Mouse (Mus musculus) kidney, adult 2 months (tissue): ENCODE results near the gene Gdpgp1. TPM values are rescaled to one million over a fixed set of nuclear protein-coding genes. Genes with fewer than 3 reads are reported as not detected.

ENCODE experiments used
- DNase-seq: peaks from one replicate; pipeline ENCODE4 v3.0.0; 2021
- H3K27ac ChIP-seq: fragments of 200-500 bp; 2 replicates; pipeline ENCODE4 v1.5.1; 2012; ENCODE audit warnings: low read depth, low read length, control low read depth, inconsistent platforms; ENCODE audit not compliant: insufficient read depth
- H3K27me3 ChIP-seq: fragments of 200-500 bp; replicated peaks from 2 replicates; pipeline ENCODE4 v1.6.1; 2012; ENCODE audit warnings: mild to moderate bottlenecking, moderate library complexity, low read length, inconsistent platforms; ENCODE audit not compliant: control insufficient read depth, insufficient read depth
- H3K36me3 ChIP-seq: fragments of 200-500 bp; 2 replicates; pipeline ENCODE4 v1.6.1; 2012; ENCODE audit warnings: mild to moderate bottlenecking, moderate library complexity, low read length, inconsistent platforms; ENCODE audit not compliant: control insufficient read depth, insufficient read depth
- H3K4me1 ChIP-seq: fragments of 200-500 bp; 2 replicates; pipeline ENCODE4 v1.6.1; 2011; ENCODE audit warnings: low read length; ENCODE audit not compliant: control insufficient read depth, insufficient read depth
- H3K4me3 ChIP-seq: fragments of 200-500 bp; 2 replicates; pipeline ENCODE4 v1.5.1; 2011; ENCODE audit warnings: mild to moderate bottlenecking, low read depth, low read length, control low read depth; ENCODE audit not compliant: insufficient read depth
- CTCF ChIP-seq: fragments of 200-500 bp; conservative IDR thresholded peaks from 2 replicates; pipeline ENCODE4 v1.5.1; 2011; ENCODE audit warnings: low read depth, mild to moderate bottlenecking, control low read depth, low read length, moderate library complexity, mixed read lengths; ENCODE audit not compliant: insufficient read depth, insufficient read length
- POLR2A ChIP-seq: fragments of 200-500 bp; IDR thresholded peaks from one replicate; pipeline ENCODE4 v1.6.1; 2011; ENCODE audit warnings: low read depth, low read length, control low read depth
- WGBS: fragments of 180-500 bp; shearing (Covaris S2); methylation state at CpG from one replicate; pipeline ENCODE4 v1.1.7; 2018; 5-methylcytosine and 5-hydroxymethylcytosine counted together
- polyA plus RNA-seq: library from polyadenylated mRNA; depleted of rRNA; stranded (reverse); fragments of >200 nt; gene quantifications from 2 replicates; pipeline ENCODE4 v1.2.3, GENCODE M21; 2012; rRNA removed

Gene Gdpgp1
- polyA plus RNA-seq, 1 experiment, result 2.4 TPM

DNA sequence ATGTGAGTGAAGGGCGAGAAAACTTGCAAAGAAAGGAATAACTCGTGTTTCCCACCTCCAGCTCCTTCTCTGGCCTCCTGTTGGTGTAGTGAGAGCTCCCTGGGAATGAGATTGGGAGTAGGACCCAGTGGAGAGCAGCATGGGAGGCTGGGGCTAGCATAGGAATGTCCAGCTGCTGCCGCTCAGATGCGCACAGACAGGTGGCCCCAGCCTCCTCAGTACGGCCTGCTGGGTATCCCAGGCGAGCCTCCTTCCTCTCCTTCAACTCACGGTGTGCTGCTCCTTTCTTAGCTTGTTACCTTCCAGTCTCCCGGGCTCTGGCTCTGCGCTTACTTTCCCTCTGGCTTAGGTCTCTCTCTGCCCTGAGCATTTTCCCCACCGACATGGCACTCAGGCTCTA lies 47.4 kb downstream of the Gdpgp1 start:
- H3K36me3 ChIP-seq, result peaks cover 8% of the 10 kb centered on the region
- WGBS, result 83% methylated on average over 10 of the region's 10 CpGs

GRCm38 (mm10) chr7:80280998-80281397 lies 48.3 kb downstream of the Gdpgp1 start:
- Histone ChIP-seq H3K27me3 (no peaks in the 10 kb centered on the region), H3K27ac (no peak overlapping the region), H3K4me1 (no peaks in the 10 kb centered on the region), H3K4me3 (no peak overlapping the region), H3K36me3 (peaks cover 7% of the 10 kb centered on the region)
- no peak for DNase-seq
- 83% methylated on average over 2 of the region's 2 CpGs for WGBS
- no peak for TF ChIP-seq POLR2A
- TF ChIP-seq CTCF, result no peak

More for the DNA sequence above, 47.4 kb downstream of the Gdpgp1 start:
- Histone ChIP-seq H3K4me3 (no peak overlapping the region), H3K27me3 (no peaks in the 10 kb centered on the region), H3K27ac (no peak overlapping the region), H3K4me1 (no peaks in the 10 kb centered on the region)
- no peak for TF ChIP-seq CTCF
- TF ChIP-seq POLR2A, result no peak
- DNase-seq, result no peak

DNA sequence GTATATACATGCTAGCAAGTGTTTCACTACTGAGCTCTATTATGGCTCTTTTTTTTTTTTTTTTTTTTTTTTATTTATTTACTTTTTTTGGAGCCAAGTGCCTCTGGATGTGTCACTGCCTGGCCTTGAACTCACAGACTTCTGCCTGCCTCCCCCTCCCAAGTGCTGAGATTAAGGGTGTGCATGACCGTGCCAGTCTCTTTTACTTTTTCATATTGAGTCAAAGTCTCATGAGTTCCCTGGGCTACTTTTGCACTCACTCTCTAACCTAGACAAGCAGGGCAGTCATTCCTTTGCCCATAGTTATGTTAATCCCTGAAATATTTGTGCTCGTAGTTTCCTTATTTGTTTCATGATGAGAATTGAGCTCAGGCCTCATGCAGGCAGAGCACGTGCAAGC lies 49.0 kb downstream of the Gdpgp1 start:
- Histone ChIP-seq H3K4me3 (no peak overlapping the region), H3K4me1 (no peaks in the 10 kb centered on the region), H3K27ac (no peak overlapping the region), H3K27me3 (no peaks in the 10 kb centered on the region), H3K36me3 (peaks cover 6% of the 10 kb centered on the region)
- no peak for DNase-seq
- WGBS, result 93% methylated on average over 3 of the region's 3 CpGs
- TF ChIP-seq CTCF (no peak), POLR2A (no peak)

- 85% methylated on average over 3 of the region's 3 CpGs for WGBS
- peaks cover 6% of the 10 kb centered on the region for H3K36me3 ChIP-seq
- no peak overlapping the region for H3K4me3 ChIP-seq
- TF ChIP-seq POLR2A (no peak), CTCF (no peak)
- no peak for DNase-seq
- no peaks in the 10 kb centered on the region for H3K4me1 ChIP-seq
- H3K27me3 ChIP-seq, result no peaks in the 10 kb centered on the region
- H3K27ac ChIP-seq, result no peak overlapping the region
Measured at GRCm38 (mm10) chr7:80283226-80283918, 50.7 kb downstream of the Gdpgp1 start.

DNA sequence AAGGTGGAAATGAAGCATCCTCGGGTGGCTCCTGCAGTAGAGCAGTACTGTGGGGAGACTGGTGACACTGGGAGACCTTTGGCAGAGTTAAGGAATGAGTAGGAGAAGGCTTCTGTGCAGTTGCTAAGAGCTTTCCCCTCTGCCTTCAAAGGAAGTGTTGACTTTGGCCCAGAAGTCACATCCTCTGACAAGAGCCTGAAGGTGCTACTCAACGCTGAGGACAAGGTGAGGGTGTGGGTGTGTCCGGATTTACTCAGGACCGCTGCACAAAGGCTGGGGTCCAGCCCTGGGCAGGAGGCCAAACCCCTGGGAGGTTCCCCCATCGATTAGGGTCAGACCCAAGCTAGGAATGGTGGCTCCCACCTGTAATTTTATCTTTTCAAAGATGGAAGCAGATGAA lies 51.7 kb downstream of the Gdpgp1 start:
- no peaks in the 10 kb centered on the region for H3K4me1 ChIP-seq
- H3K4me3 ChIP-seq, result no peak overlapping the region
- peaks cover 4% of the 10 kb centered on the region for H3K36me3 ChIP-seq
- H3K27ac ChIP-seq, result no peak overlapping the region
- no peaks in the 10 kb centered on the region for H3K27me3 ChIP-seq
- no peak for DNase-seq
- TF ChIP-seq POLR2A (no peak), CTCF (no peak)
- 85% methylated on average over 5 of the region's 5 CpGs for WGBS

GRCm38 (mm10) chr7:80285725-80286124 lies 53.1 kb downstream of the Gdpgp1 start:
- Histone ChIP-seq H3K4me3 (no peak overlapping the region), H3K27ac (no peak overlapping the region), H3K36me3 (peaks cover 4% of the 10 kb centered on the region; the same call in 1 of the 2 replicates), H3K27me3 (no peaks in the 10 kb centered on the region), H3K4me1 (no peaks in the 10 kb centered on the region)
- no peak for TF ChIP-seq POLR2A
- TF ChIP-seq CTCF, result no peak
- DNase-seq, result no peak
- 90% methylated on average over 6 of the region's 6 CpGs for WGBS

DNA sequence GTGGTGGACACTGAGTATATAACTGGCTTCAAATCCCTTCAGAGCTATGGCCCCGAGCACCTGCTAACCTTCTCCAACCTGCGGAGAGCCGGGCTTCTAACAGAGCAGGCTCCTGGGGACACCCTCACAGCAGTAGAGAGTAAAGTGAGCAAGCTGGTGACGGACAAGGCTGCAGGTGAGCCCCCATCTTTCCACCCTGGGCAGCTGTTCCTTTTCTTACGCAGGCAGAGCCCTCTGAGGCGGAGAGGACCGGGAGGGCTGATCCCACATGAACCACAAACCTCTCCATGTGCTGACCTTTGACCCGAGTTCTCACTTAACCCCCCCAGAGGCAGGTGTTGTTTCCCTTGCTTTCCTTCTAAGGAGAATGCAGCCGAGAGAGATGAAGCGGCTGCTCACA lies 55.1 kb downstream of the Gdpgp1 start:
- 77% methylated on average over 10 of the region's 10 CpGs for WGBS
- Histone ChIP-seq H3K36me3 (peaks cover 4% of the 10 kb centered on the region; the same call in 1 of the 2 replicates), H3K4me1 (no peaks in the 10 kb centered on the region), H3K4me3 (no peak overlapping the region), H3K27ac (no peak overlapping the region), H3K27me3 (no peaks in the 10 kb centered on the region)
- no peak for DNase-seq
- TF ChIP-seq CTCF, result no peak
- TF ChIP-seq POLR2A, result no peak

Other genes with a start within 250 kb of the Gdpgp1 start
- gene Zfp710, start 208.1 kb upstream of the Gdpgp1 start, polyA plus RNA-seq, result 22.6 and 26.4 TPM in 2 replicates
- gene Idh2, start 117.5 kb upstream of the Gdpgp1 start, polyA plus RNA-seq, result 651 and 688 TPM in 2 replicates
- 24.4 and 26.3 TPM in 2 replicates for gene Sema4b, start 46.0 kb upstream of the Gdpgp1 start, polyA plus RNA-seq
- 333 and 344 TPM in 2 replicates for gene Cib1, start 52 bp upstream of the Gdpgp1 start, polyA plus RNA-seq
- 1.4 and 1.7 TPM in 2 replicates for gene Ttll13, start 13.5 kb downstream of the Gdpgp1 start, polyA plus RNA-seq
- 21.6 TPM in 2 replicates for gene Ngrn, start 28.4 kb downstream of the Gdpgp1 start, polyA plus RNA-seq
- 8.8 and 10.1 TPM in 2 replicates for gene Vps33b, start 36.8 kb downstream of the Gdpgp1 start, polyA plus RNA-seq
- 1.6 and 1.7 TPM in 2 replicates for gene Prc1, start 61.6 kb downstream of the Gdpgp1 start, polyA plus RNA-seq
- gene Rccd1, start 91.6 kb downstream of the Gdpgp1 start, polyA plus RNA-seq, result 3.7 and 5.3 TPM in 2 replicates
- 53.3 and 81.0 TPM in 2 replicates for gene Unc45a, start 108.1 kb downstream of the Gdpgp1 start, polyA plus RNA-seq
- gene Hddc3, start 110.2 kb downstream of the Gdpgp1 start, polyA plus RNA-seq, result 66.3 and 86.4 TPM in 2 replicates
- gene Man2a2, start 138.5 kb downstream of the Gdpgp1 start, polyA plus RNA-seq, result 40.4 and 49.9 TPM in 2 replicates
- gene Fes, start 155.1 kb downstream of the Gdpgp1 start, polyA plus RNA-seq, result 10.0 and 10.8 TPM in 2 replicates
- gene Furin, start 172.6 kb downstream of the Gdpgp1 start, polyA plus RNA-seq, result 145 and 172 TPM in 2 replicates